ENCODE assay signal across 9 mouse cellular contexts in the genomic region with DNA sequence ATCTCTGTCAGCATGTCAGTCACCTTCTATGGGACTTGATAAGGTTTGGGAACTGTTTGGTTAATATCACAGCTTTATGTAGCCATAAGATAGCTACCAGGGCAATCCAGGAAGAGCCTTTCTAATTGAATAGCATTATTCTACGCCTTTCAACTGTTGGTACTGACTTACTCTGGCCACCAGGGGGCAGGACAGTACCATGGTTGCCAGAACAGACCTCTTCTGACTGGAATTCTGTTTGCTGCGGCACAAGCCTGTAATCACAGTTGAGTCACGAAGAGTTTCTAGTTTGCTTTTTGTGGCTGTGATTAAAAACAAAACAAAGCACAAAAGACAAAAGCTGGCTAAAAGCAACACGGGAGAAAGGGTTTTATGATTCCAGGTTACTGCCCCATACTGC. TPM values are rescaled to one million over a fixed set of nuclear protein-coding genes. Genes with fewer than 3 reads are reported as not detected.
DNase-seq lines count a peak whose midpoint lies in the region; ATAC-seq lines count a peak whose summit lies in the region.
"Had no signal": no experiment of that assay in that cellular context is flagged by ENCODE, and none has a peak within 500 bp of the region (broad histone marks: within the 10 kb centered on the region; RNA-seq: fewer than 3 reads in every experiment).

No protein-coding gene starts in this region.

- ATAC-seq in megakaryocyte, adult 5-6 weeks (ENCODE audit: poor library complexity, severe bottlenecking) = peak; percentile 92

- DNase-seq in ZHBTc4 (ENCODE audit: low read depth, low spot score) = peak; percentile 89
- DNase-seq in cerebellum, adult 9-10 months = peak; percentile 57
- DNase-seq in frontal cortex, adult 2 months (ENCODE audit: extremely low spot score in 1 of 2, low spot score in 1 of 2) = peak; percentile 28 to 92
- peak; percentile 49 for DNase-seq in hindlimb bud, embryonic 11.5 days (ENCODE audit: extremely low spot score, low read depth, low spot score)
- peak; percentile 85 to 92 for DNase-seq in left cerebral cortex, adult 18-20 months (ENCODE audit: low spot score in 2 of 2)
- DNase-seq in right cerebral cortex, postnatal 14 days = peak; percentile 88
- DNase-seq in urinary bladder, postnatal 4 days (ENCODE audit: low spot score in 2 of 2) = peak; percentile 53 to 83

RNA-seq across cellular contexts. Expression of gene Mobp, which starts 8.9 kb away (rescaled TPM):
- 566 and 676 TPM in 2 replicates for polyA plus RNA-seq in frontal cortex, adult 2 months (2012; rRNA removed)
- total RNA-seq in left cerebral cortex, adult 18-20 months (2021) = 100 to 1,000 TPM; 189 to 204 TPM
- total RNA-seq in megakaryocyte, adult 5-6 weeks (2015) = not detected in 2 replicates
- not detected in 2 replicates for total RNA-seq in megakaryocyte, adult 5-6 weeks (2017)
- polyA plus RNA-seq: myocyte had no signal

RNA-seq across cellular contexts. Expression of gene Rpsa, which starts 13.2 kb away (rescaled TPM):
- 932 and 941 TPM in 2 replicates for polyA plus RNA-seq in frontal cortex, adult 2 months (2012; rRNA removed)
- 100 to 1,000 TPM; 449 to 459 TPM for total RNA-seq in left cerebral cortex, adult 18-20 months (2021)
- 2,172 and 2,241 TPM in 2 replicates for total RNA-seq in megakaryocyte, adult 5-6 weeks (2015)
- total RNA-seq in megakaryocyte, adult 5-6 weeks (2017) = 3,573 and 3,619 TPM in 2 replicates

RNA-seq across cellular contexts. Expression of gene Slc25a38, which starts 30.5 kb away (rescaled TPM):
- 22.2 and 23.2 TPM in 2 replicates for polyA plus RNA-seq in frontal cortex, adult 2 months (2012; rRNA removed)
- 10 to 100 TPM; 26.0 to 26.5 TPM for total RNA-seq in left cerebral cortex, adult 18-20 months (2021)
- 19.1 and 21.9 TPM in 2 replicates for total RNA-seq in megakaryocyte, adult 5-6 weeks (2015)
- 26.6 and 32.4 TPM in 2 replicates for total RNA-seq in megakaryocyte, adult 5-6 weeks (2017)

RNA-seq across cellular contexts. Expression of gene Ccr8, which starts 48.7 kb away (rescaled TPM):
- 0.08 TPM in 1 of 2 replicates, not detected in the other for polyA plus RNA-seq in frontal cortex, adult 2 months (2012; rRNA removed)
- not detected for total RNA-seq in left cerebral cortex, adult 18-20 months (2021)
- total RNA-seq in megakaryocyte, adult 5-6 weeks (2015) = not detected in 2 replicates
- not detected in 2 replicates for total RNA-seq in megakaryocyte, adult 5-6 weeks (2017)
- polyA plus RNA-seq: myocyte had no signal

Comparison
In these comparisons a context has a peak if more than half of its experiments do, and no peak if none do; other contexts are left out.
1. Peak in every context shown above with its lines: DNase-seq and ATAC-seq.
2. RNA of gene Mobp, which starts 8.9 kb away (total RNA-seq): 189 to 204 TPM in left cerebral cortex, adult 18-20 months; not detected in megakaryocyte, adult 5-6 weeks; every median in the first group is over 100 times any median in the second.
3. RNA of gene Rpsa, which starts 13.2 kb away (total RNA-seq): 2,172 to 3,619 TPM in megakaryocyte, adult 5-6 weeks; 449 to 459 TPM in left cerebral cortex, adult 18-20 months; every median in the first group is over 4 times any median in the second.